Mouse (Mus musculus) gastrocnemius, postnatal 25 days (tissue): Measurements from ENCODE around the gene Glis2. TPM values are rescaled to one million over a fixed set of nuclear protein-coding genes. Genes with fewer than 3 reads are reported as not detected.

Source experiments
- DNase-seq: peaks from one replicate; pipeline ENCODE4 v3.0.0; 2022
- long read RNA-seq, 2 experiments: library from polyadenylated mRNA; stranded (forward); transcript quantifications; one replicate each; pipeline ENCODE4 v2.0.0; 2021
- total RNA-seq, 2 experiments: library from RNA; stranded (reverse); gene quantifications; 1 replicate in 1 of 2; 2 replicates in 1 of 2; pipeline ENCODE4 v1.2.3; 2021

Glis2 gene
- 1 to 10 TPM; 7.0 to 7.1 TPM for total RNA-seq
- long read RNA-seq, experiment 1, partial matches to known transcripts, result 0 of 2 reads
- long read RNA-seq, experiment 1, other reads (novel, unspliced or antisense), result 2 of 2 reads
- long read RNA-seq, experiment 2, partial matches to known transcripts, result 1 of 5 reads
- long read RNA-seq, experiment 2, other reads (novel, unspliced or antisense), result 2 of 5 reads

- DNase-seq, result peak; percentile 80
Measured at GRCm38 (mm10) chr16:4593971-4594813, at the start of gene Glis2. Gene Glis2, plus strand, starts transcription at chr16:4594713.

GRCm38 (mm10) chr16:4544845-4545244 lies 49.7 kb upstream of the Glis2 start:
- DNase-seq, result no peak

DNA sequence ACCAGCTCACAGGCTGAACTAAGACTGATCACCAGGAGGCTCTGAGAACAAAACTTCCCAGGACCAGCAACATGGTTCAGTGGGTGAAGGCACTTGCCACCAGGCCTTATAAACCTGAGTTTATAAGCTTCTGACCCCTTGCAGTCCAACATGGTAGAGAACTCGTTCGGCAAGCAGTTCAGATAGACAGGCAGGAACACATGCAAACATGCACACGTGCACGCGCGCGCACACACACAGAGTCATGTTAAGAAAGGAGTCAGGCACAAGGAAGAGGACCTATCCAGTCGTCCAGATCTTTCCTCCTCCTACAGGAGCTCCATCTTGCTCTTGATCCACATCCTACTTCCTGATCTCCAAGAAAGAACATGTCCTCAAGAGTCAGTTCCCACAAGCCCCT lies 47.7 kb upstream of the Glis2 start:
- DNase-seq, result no peak

DNA sequence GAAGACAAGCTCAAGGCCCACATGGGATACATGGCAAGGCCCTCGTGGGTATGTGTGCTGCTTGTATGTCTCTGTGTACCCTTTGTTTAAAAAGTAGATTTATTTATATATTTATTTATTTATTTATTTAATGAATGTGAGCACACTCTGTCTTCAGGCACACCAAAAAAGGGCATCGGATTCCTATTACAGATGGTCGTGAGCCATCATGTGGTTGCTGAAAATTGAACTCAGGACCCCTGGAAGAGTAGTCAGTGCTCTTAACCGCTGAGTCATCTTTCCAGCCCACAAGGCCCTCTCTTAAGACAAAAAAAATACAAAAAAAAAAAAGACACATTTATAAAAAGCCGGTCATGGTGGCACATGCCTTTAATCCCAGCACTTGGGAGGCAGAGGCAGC lies 46.9 kb upstream of the Glis2 start:
- DNase-seq, result no peak

DNA sequence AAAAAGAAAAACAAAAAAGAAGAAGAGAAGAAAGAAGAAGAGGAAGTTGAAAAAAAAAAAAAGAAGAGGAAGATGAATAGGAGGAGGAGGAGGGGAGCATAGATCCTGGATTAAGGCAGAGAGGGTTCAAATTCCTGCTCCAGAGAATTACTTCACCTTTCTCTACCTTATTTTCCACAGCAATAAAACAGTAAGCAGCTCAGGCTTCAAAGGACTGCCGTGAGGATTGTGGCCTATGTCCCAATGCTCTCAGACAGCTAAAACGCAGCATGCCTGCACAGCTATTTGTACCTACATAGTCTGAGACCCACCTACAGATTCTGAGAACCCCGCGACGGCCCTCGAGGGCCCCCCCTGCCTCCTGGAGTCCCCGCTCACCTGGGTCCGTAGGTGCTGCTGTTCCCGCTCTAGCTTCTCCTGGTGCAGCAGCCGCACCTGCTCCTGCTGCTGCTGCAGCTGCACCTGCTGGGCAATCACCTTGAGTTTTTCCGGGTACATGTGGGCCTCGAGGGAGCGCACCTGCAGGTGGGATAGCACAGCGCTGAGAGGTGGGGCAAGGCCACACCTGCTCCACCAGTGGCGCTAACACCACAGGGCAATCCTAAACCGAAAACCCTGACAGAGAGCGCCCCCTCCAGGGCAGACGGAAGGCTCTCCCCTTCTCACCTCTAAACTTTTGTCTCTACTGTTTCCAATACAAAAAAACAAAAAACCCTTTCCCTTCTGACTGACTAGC lies 45.4 kb upstream of the Glis2 start:
- no peak for DNase-seq

DNA sequence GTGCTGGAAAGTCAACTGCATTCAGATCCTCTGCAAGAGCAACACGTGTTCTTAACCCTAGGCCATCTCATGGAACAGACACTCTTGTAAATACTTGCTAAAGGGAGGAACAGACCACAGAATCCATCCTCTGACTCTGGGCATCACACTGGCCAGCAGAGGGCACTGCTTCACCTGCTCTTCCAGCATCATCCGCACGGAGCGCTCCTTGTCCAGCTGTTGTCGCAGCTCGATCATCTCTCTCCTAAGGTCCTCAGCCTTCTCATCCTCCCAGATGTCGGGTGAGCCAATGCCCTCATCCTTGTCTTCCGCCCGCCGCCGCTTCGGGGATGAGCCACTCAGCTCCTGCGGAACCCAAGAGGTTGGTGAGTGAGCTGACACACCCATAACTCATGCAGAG lies 43.5 kb upstream of the Glis2 start:
- peak; percentile 56 for DNase-seq

DNA sequence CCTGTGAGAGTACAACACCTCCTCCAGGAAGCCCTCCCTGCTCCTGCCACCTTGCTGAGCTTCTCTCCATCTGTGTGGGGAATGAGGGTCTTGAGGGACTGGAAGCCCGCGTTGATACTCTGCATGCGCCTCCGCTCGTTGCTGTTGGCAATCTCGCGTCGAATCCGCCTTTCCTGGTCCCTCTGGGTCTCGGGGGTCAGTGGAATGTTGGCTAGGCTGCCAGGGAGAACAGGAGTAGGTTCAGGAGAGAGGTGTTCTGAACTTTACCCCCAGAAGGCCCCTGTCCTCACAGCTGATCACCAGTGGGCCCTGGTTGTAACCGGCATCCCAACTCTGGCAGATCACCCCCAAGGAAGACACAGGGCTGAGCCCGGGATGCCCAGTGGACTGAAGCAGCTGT lies 42.6 kb upstream of the Glis2 start:
- DNase-seq, result no peak

DNA sequence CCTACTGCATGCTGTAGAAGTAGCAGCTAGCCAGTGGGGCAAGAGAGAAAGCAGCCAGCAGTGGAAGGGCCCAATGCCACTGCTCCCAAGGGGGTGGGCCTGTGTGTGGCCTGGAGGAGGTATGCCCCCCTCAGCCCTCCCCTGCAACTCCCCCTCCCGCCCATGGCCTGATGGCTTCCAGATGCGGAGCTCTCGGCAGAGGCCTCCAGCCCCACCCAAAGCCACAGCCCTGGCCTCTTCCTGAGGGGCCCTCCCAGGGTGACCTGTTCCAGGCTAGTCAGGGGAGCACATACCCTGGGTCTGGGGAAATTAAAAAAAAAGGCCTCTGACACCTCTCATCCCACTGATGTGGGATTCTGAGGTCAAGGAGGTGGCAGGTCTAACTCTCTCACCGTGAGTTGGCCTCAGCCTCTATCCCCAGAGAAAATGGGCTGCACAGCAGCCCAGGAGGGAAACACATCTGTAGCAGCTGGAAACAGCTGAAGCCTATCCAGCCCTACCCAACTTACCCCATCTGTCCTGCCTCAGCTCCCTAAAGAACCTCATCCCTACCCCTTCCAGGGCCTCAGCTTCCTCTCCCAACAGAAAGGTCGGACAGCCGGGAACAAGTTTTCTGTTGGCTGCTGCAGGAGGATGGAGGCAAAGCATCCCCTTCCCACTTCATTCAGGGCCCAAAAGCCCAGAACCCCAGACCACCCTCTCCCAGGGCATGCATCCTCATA lies 41.5 kb upstream of the Glis2 start:
- peak; percentile 68 for DNase-seq

GRCm38 (mm10) chr16:4555555-4555954 lies 39.0 kb upstream of the Glis2 start:
- no peak for DNase-seq

DNA sequence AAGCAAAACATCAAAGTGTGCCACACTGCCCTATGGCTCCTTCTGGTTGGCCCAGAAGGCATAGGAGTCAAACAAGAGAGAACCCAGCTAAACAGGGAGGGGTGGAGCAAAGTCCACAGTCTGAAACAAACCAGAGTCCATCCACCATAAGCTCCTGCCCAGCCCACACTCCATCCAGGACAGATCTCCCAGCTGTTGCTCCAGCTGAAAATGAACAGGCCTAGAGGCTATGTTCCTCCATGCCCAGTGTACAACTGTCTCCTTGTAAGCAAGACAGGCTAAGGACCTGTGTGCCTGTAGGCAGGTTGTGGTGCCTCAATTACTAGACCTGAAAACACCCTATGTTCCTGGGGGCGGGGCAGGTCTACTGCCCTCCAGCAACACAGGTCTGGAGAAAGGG lies 37.4 kb upstream of the Glis2 start:
- no peak for DNase-seq

DNA sequence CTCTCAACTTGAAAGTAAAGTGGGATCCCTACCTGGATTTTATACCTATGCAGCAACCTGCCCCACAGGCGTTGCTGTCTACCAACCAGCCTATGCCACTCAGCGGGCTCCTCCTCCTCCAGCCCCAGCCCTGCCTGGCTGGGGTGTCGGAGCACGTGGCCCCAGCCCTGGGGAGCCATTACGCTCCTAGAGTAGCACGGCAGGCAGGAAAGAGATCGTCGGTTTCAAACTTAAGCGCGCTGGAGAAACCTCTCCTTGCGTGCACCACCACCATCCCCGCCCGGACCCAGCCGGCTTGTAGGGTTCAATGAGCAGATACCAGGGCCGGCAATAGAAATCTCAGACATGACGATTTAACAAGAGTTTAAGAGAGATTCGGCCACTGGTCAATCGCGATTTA lies 36.6 kb upstream of the Glis2 start:
- peak; percentile 75 for DNase-seq

DNA sequence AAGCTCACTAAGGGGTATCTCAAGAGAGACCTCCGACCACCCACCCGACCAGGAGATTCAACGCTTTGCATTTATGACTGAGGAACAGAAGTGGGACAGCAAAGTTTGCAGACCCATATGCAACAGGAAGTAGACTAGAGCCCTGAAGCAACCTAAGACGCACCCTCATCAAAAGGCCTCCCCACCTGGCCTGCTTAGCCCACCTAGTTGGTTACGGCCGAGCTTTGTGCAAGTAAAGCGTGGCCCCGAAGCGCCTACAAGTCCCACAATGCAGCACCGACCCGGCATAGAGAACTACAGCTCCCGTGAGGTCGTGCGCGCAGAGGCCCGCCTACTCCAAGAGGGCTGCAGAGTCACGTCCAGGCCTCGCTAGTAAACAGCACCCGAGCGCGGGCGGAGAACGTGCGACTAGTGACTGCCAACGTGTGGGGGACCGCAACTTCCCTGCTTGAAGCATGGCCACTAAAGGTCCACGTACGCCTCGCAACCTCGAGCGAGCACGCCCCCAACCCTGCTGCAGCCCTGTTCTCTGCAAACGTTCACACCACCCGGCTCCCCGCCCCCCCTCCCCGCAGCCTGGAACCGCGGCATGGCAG lies 36.0 kb upstream of the Glis2 start:
- DNase-seq, result peak; percentile 90

DNA sequence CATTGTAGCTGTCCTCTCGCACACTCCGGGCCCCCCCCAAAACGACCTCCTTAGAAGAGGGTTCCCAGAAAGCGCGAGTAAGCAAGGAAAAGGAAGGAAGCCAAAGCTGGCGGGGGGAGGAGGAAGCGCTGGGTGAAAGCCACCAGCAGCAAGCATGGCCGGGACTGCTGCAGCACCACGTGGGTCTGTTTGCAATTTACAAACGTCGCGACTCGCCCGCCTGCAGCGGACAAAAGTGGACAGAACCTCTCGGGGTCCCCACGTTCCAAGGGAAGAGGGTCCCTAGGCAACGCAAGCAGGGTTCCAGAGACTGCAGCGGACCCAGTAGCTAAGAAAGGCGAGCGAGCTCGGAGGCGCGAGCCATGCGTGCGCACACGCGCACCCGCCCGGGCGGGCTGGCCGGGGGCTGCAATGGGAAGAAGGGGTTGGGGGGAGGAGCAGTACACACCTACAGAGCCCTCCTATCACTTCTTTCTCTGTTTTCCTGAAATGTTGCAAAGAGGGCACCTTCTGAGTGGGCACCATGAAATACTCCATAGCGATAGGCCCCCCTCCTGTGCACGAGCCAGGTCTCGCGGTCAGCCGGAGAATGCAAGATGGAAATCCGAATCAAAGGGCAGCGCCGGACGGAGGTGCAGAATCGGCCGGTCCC lies 35.4 kb upstream of the Glis2 start:
- peak; percentile 72 for DNase-seq

DNA sequence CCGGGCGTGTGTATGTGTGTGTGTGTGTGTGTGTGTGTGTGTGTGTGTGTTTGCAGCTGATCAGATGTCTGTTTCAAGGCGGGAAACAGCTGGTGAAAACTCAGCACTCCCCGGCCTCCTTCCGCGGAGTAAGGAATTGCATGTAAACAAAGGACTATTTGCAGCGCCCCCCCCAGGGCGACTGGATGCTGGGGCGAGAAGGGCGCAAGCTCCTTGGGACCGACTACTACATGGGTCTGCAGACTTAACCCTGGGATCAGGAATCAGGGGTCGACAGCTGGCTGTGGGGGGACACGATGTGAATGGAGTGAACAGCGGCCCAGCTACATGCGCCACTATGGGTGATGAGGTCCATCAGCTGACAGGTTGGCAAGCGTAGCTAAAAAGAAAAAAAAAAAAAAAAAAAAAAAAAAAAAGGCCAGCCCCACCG lies 34.8 kb upstream of the Glis2 start, which contains the start of gene Tfap4:
Gene Tfap4 (minus strand): TSS at position 140 of the 430 bp plus-strand sequence.
- peak; percentile 89 for DNase-seq

- peak; percentile 78 for DNase-seq
Measured at GRCm38 (mm10) chr16:4560145-4560952, 34.2 kb upstream of the Glis2 start.

DNA sequence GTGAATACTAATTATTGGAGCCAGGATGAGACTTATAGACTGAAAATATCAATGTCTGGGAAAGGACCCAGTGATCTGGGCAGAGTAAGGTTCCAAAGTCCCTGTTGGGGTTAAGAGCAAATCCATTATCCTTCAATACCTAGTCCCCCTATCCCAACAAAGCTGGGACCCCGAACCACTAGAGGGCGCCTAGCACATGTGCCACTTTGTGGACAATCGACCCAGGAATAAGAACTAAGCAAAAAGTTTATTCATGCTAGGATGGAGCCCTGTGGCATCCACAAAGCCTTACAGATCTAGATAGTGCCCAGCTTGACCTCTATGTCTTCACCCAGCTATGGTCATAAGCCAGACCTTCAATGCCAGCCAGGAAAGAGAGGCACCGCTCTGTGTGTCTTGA lies 26.6 kb upstream of the Glis2 start:
- DNase-seq, result peak; percentile 53

DNA sequence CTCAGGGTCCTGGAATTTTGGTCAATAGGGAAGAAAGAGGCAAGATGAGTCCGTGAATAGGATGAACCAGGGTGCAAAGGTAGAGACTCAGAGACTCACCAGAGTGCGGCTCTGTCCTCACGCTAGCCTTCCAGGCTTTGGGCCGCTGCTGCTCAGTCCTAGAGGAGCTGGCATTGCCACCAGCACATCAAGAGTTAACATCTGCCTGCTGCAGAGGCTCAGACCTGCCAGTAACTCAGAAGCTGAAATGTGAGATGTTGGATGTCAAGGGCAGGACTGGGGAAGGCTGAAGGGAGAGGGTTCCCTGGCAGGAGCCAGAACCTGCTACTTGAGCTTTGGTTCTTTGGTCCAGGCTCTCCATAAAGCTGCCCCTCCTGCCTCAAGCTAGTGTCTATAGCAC lies 23.8 kb upstream of the Glis2 start:
- DNase-seq, result peak; percentile 31

- no peak for DNase-seq
Measured at GRCm38 (mm10) chr16:4576038-4576437, 18.5 kb upstream of the Glis2 start.

DNA sequence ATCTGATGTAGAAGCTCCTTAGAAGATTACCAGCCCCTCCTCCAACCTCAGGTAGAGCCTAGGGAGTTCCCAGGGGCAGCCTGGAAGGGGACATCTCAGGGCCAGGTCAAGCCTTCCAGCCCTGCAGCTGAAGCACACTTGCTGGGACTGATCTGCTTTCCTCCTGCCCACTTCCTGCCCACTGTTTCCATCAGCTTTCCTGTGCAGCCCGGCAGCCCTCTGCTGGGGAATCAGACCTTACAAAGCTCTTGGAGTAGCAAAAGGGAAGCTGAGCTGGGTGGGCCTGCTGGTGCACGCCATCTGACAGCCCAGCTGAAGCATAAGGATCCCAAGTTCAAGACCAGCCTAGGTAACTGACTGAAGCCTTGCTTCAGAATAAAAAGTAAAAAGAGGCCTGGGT lies 17.6 kb upstream of the Glis2 start:
- DNase-seq, result no peak

GRCm38 (mm10) chr16:4578630-4579029 lies 15.9 kb upstream of the Glis2 start:
- no peak for DNase-seq
